Mouse (Mus musculus) G1E (cell line): Measurements from ENCODE around the gene Ltb4r1. TPM values are rescaled to one million over a fixed set of nuclear protein-coding genes. Genes with fewer than 3 reads are reported as not detected.

Source experiments
- ATAC-seq: 2 replicates; pipeline ENCODE4 v1.8.0; 2016; ENCODE audit warnings: mild to moderate bottlenecking; ENCODE audit not compliant: insufficient number of reproducible peaks, poor library complexity, low FRiP score, severe bottlenecking; ENCODE audit errors: extremely low read depth
- DNase-seq: peaks from one replicate; pipeline ENCODE4 v3.0.0; 2012; ENCODE audit warnings: low spot score
- H3K27me3 ChIP-seq: 2 replicates; pipeline ENCODE4 v1.6.1; 2012; ENCODE audit warnings: mild to moderate bottlenecking, low read length, inconsistent platforms; ENCODE audit not compliant: insufficient read depth
- H3K36me3 ChIP-seq: replicated peaks from 2 replicates; pipeline ENCODE3; 2012; ENCODE audit warnings: mild to moderate bottlenecking, inconsistent platforms
- H3K4me1 ChIP-seq: 2 replicates; pipeline ENCODE4 v1.6.1; 2012; ENCODE audit warnings: low read depth, low read length, inconsistent platforms, mixed read lengths; ENCODE audit not compliant: insufficient read depth
- H3K4me3 ChIP-seq: 2 replicates; pipeline ENCODE4 v1.5.1; 2012; ENCODE audit warnings: low read depth, mild to moderate bottlenecking, inconsistent platforms, low read length, moderate library complexity, mixed read lengths
- H3K9me3 ChIP-seq: replicated peaks from 2 replicates; pipeline ENCODE4 v1.6.1; 2012; ENCODE audit warnings: inconsistent platforms
- CTCF ChIP-seq: IDR thresholded peaks from 2 replicates; pipeline ENCODE4 v1.5.1; 2012; ENCODE audit warnings: low read depth, low read length, inconsistent platforms, mixed read lengths
- GATA1 ChIP-seq: IDR thresholded peaks from 2 replicates; pipeline ENCODE4 v1.6.1; 2012; ENCODE audit warnings: borderline replicate concordance, low read length, inconsistent platforms, mixed read lengths
- GATA2 ChIP-seq: IDR thresholded peaks from 2 replicates; pipeline ENCODE4 v1.6.1; 2012; ENCODE audit warnings: low read depth, low read length, inconsistent platforms, borderline replicate concordance
- POLR2AphosphoS5 ChIP-seq: IDR thresholded peaks from 2 replicates; pipeline ENCODE4 v1.6.1; 2012; ENCODE audit warnings: low read depth, low read length, inconsistent platforms; ENCODE audit not compliant: insufficient replicate concordance
- TAL1 ChIP-seq: conservative IDR thresholded peaks from 2 replicates; pipeline ENCODE4 v1.6.1; 2012; ENCODE audit warnings: low read depth, low read length, inconsistent platforms, mixed read lengths
- polyA plus RNA-seq: library from polyadenylated mRNA; stranded (reverse); fragments of >175 nt; gene quantifications from 2 replicates; pipeline ENCODE4 v1.2.3, GENCODE M21; 2012
- total RNA-seq, 2 experiments: library from RNA; stranded (forward) in 1 of 2; stranded (reverse) in 1 of 2; fragments of 200-1000 nt in 1 of 2; fragments of >200 nt in 1 of 2; fragmentation: Nextera tagmentation in 1 of 2; gene quantifications; 2 replicates each; pipeline ENCODE4 v1.2.3; 2014 to 2017

The Ltb4r1 gene
- total and polyA plus RNA-seq, 3 experiments, result 0.11 to 1.0 TPM; not detected in 1

GRCm38 (mm10) chr14:55788256-55789050 is 22.7 kb downstream of the Ltb4r1 start, which contains the start of gene Ripk3:
TSS of gene Ripk3 (minus strand) at chr14:55788865.
- TF ChIP-seq POLR2AphosphoS5 (no peak), GATA2 (no peak), CTCF (no peak), TAL1 (no peak), GATA1 (no peak)
- Histone ChIP-seq H3K4me1 (peaks cover 11% of the 10 kb centered on the region), H3K27me3 (peaks cover 68% of the 10 kb centered on the region), H3K4me3 (no peak within 1 kb of the TSS), H3K9me3 (no peaks in the 10 kb centered on the region), H3K36me3 (no peaks in the 10 kb centered on the region)
- ATAC-seq (no peak), DNase-seq (no peak)

DNA sequence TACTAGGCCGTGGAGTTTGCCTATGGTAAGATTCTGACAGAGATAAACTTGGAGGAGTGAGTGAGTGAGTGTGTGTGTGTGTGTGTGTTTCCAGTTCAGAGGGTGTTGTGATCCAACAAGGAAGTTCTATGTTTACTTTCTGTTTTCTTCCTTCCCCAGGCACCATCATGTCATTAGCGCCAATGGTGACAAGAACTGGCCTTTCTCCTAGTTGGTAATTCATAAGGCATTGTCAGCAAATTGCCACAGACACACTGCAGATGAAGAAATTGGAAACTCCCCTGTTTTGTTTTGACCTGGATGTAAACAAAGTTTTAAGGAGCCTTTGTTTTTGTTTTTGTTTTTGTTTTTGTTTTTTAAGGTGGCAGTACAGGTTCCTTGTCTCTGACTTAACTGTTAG is 27.7 kb downstream of the Ltb4r1 start:
- TF ChIP-seq POLR2AphosphoS5 (no peak), TAL1 (no peak), GATA1 (no peak), GATA2 (no peak), CTCF (no peak)
- DNase-seq (no peak), ATAC-seq (no peak)
- Histone ChIP-seq H3K4me3 (no peak overlapping the region), H3K36me3 (no peaks in the 10 kb centered on the region), H3K27me3 (peaks cover 21% of the 10 kb centered on the region), H3K4me1 (peaks cover 9% of the 10 kb centered on the region), H3K9me3 (no peaks in the 10 kb centered on the region)

DNA sequence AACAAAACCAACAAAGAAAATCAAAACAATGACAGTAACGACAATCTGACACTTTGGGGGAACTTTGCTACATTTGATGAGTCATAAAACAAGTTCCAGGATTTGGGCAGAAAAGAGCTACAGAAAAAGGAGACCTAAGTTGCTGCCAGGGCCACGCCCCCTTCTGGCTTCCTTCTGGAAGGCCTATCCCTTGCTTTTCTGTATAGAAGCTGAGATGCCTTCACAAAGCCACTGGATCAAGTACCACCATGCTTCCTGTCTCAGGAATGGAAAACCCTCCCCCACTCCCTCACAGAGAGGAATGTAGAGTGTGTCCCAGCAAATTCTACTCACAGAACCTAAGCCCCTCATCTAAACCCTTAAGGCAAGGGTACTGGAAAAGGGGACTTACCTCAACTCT is 28.2 kb downstream of the Ltb4r1 start:
- H3K36me3 ChIP-seq, result no peaks in the 10 kb centered on the region
- no peak for DNase-seq
- TF ChIP-seq POLR2AphosphoS5, result no peak
- TF ChIP-seq TAL1, result no peak
- no peak for TF ChIP-seq GATA1
- TF ChIP-seq CTCF, result no peak
- no peak for TF ChIP-seq GATA2
- peaks cover 16% of the 10 kb centered on the region for H3K27me3 ChIP-seq
- H3K4me3 ChIP-seq, result no peak overlapping the region
- no peaks in the 10 kb centered on the region for H3K9me3 ChIP-seq
- H3K4me1 ChIP-seq, result peaks cover 7% of the 10 kb centered on the region
- ATAC-seq, result no peak

DNA sequence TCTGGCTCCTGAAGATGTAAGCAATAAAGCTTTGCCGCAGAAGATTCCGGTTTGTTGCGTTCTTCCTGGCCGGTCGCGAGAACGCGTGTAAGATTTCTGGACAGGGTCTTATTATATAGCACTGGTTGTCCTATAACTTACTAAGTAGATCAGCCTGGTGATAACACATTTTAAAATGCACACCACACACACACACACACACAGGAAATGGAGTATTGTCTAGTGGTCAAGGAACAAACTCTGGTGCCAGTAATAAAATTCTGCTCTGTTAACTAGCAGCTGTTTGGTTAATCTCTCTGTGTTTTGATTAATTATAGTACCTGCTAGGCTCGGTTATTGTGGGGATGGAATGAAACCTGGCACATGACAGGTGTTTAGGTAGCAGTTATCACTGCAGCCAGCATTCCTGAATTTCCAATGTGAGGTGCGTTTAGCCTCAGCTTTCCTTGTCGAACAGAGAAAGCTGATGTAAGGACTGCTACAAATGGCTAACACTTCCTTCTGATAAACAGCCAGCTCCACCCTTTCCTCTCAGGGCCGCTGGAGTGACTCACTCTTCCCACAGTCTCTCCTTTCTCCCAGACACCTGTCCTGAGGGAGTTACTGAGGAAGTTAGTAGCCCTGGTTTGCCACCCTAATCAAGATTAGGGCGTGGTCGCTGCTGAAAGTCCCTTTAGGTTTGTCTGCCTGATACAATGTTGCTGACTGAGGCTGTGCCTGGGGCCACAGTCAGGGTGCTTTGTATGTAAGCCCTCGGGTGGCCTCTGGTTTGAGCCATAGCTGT is 29.8 kb downstream of the Ltb4r1 start:
- peaks cover 9% of the 10 kb centered on the region; the same call in 1 of the 2 replicates for H3K27me3 ChIP-seq
- H3K4me1 ChIP-seq, result peaks cover 7% of the 10 kb centered on the region
- H3K36me3 ChIP-seq, result no peaks in the 10 kb centered on the region
- no peak for DNase-seq
- H3K9me3 ChIP-seq, result no peaks in the 10 kb centered on the region
- H3K4me3 ChIP-seq, result no peak overlapping the region
- no peak for ATAC-seq
- TF ChIP-seq CTCF (no peak), GATA2 (no peak)

GRCm38 (mm10) chr14:55814885-55815284 is 49.1 kb downstream of the Ltb4r1 start:
- Histone ChIP-seq H3K27me3 (peaks cover 38% of the 10 kb centered on the region), H3K36me3 (no peaks in the 10 kb centered on the region), H3K4me3 (no peak overlapping the region), H3K9me3 (no peaks in the 10 kb centered on the region), H3K4me1 (no peaks in the 10 kb centered on the region)
- TF ChIP-seq TAL1 (no peak), GATA1 (no peak), GATA2 (no peak), POLR2AphosphoS5 (no peak), CTCF (no peak)
- ATAC-seq, result no peak
- DNase-seq, result no peak

DNA sequence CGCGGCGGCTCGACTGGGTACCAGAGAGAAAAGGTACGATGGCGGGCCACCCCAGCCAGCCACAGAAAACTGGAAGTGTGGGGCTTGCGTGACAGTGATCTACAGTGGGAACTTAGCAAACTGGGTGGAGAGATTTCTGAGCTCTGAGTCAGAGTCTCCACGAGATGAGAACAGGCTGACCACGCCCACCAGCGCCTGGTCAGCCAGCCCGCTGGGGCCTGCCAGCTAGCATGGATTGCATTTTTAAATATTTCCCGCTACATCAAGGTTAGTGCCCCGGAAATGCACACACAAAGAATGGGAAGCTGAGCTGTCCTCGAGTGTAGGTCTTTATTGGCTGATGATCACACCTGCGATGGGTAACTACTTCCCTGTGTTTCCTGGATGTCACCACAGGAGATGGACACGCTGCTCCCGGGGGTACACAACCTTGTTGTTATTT is 49.6 kb downstream of the Ltb4r1 start:
- H3K4me3 ChIP-seq, result no peak overlapping the region
- no peak for ATAC-seq

More for the DNA sequence above, 49.6 kb downstream of the Ltb4r1 start:
- no peak for DNase-seq
- no peak for TF ChIP-seq GATA1
- TF ChIP-seq TAL1, result no peak
- TF ChIP-seq GATA2, result no peak
- H3K4me1 ChIP-seq, result no peaks in the 10 kb centered on the region
- peaks cover 42% of the 10 kb centered on the region for H3K27me3 ChIP-seq
- no peaks in the 10 kb centered on the region for H3K9me3 ChIP-seq
- no peaks in the 10 kb centered on the region for H3K36me3 ChIP-seq

Other genes with a start within 250 kb of the Ltb4r1 start
Only the 20 nearest of the 34 such genes appear.
- 24.1 and 49.6 TPM in 2 replicates for gene Ipo4, start 130.0 kb upstream of the Ltb4r1 start, total RNA-seq (2014; fragmentation: Nextera tagmentation)
- gene Ipo4, start 130.0 kb upstream of the Ltb4r1 start, total RNA-seq (2017), result 18.1 and 24.9 TPM in 2 replicates
- 32.7 and 75.8 TPM in 2 replicates for gene Ipo4, start 130.0 kb upstream of the Ltb4r1 start, polyA plus RNA-seq
- 7.2 and 10.9 TPM in 2 replicates for gene Gm49378, start 128.1 kb upstream of the Ltb4r1 start, total RNA-seq (2014; fragmentation: Nextera tagmentation)
- 2.9 and 4.6 TPM in 2 replicates for gene Gm49378, start 128.1 kb upstream of the Ltb4r1 start, total RNA-seq (2017)
- 2.4 TPM in 1 of 2 replicates, not detected in the other for gene Gm49378, start 128.1 kb upstream of the Ltb4r1 start, polyA plus RNA-seq
- gene Tm9sf1, start 122.2 kb upstream of the Ltb4r1 start, total RNA-seq (2014; fragmentation: Nextera tagmentation), result 35.1 and 40.6 TPM in 2 replicates
- 54.0 and 57.7 TPM in 2 replicates for gene Tm9sf1, start 122.2 kb upstream of the Ltb4r1 start, total RNA-seq (2017)
- gene Tm9sf1, start 122.2 kb upstream of the Ltb4r1 start, polyA plus RNA-seq, result 14.6 and 14.8 TPM in 2 replicates
- gene Tssk4, start 115.8 kb upstream of the Ltb4r1 start, total RNA-seq (2014; fragmentation: Nextera tagmentation), result 4.0 and 4.2 TPM in 2 replicates
- gene Tssk4, start 115.8 kb upstream of the Ltb4r1 start, total RNA-seq (2017), result 1.9 and 2.3 TPM in 2 replicates
- gene Tssk4, start 115.8 kb upstream of the Ltb4r1 start, polyA plus RNA-seq, result 0.17 and 0.26 TPM in 2 replicates
- gene Mdp1, start 105.5 kb upstream of the Ltb4r1 start, total RNA-seq (2014; fragmentation: Nextera tagmentation), result 18.4 and 28.0 TPM in 2 replicates
- 45.8 and 46.5 TPM in 2 replicates for gene Mdp1, start 105.5 kb upstream of the Ltb4r1 start, total RNA-seq (2017)
- gene Mdp1, start 105.5 kb upstream of the Ltb4r1 start, polyA plus RNA-seq, result 9.4 and 12.2 TPM in 2 replicates
- gene Gmpr2, start 94.0 kb upstream of the Ltb4r1 start, total RNA-seq (2014; fragmentation: Nextera tagmentation), result 27.7 and 30.8 TPM in 2 replicates
- 40.5 and 42.7 TPM in 2 replicates for gene Gmpr2, start 94.0 kb upstream of the Ltb4r1 start, total RNA-seq (2017)
- 20.0 and 24.7 TPM in 2 replicates for gene Gmpr2, start 94.0 kb upstream of the Ltb4r1 start, polyA plus RNA-seq
- 234 and 266 TPM in 2 replicates for gene Nedd8, start 93.8 kb upstream of the Ltb4r1 start, total RNA-seq (2014; fragmentation: Nextera tagmentation)
- 488 and 566 TPM in 2 replicates for gene Nedd8, start 93.8 kb upstream of the Ltb4r1 start, total RNA-seq (2017)
- gene Nedd8, start 93.8 kb upstream of the Ltb4r1 start, polyA plus RNA-seq, result 112 and 128 TPM in 2 replicates
- gene Tinf2, start 84.1 kb upstream of the Ltb4r1 start, total RNA-seq (2014; fragmentation: Nextera tagmentation), result 51.4 and 55.1 TPM in 2 replicates
- 42.4 and 42.7 TPM in 2 replicates for gene Tinf2, start 84.1 kb upstream of the Ltb4r1 start, total RNA-seq (2017)
- 41.7 and 44.2 TPM in 2 replicates for gene Tinf2, start 84.1 kb upstream of the Ltb4r1 start, polyA plus RNA-seq
- gene Tgm1, start 52.0 kb upstream of the Ltb4r1 start, total RNA-seq (2014; fragmentation: Nextera tagmentation), result 10.5 and 11.5 TPM in 2 replicates
- gene Tgm1, start 52.0 kb upstream of the Ltb4r1 start, total RNA-seq (2017), result 11.7 and 13.1 TPM in 2 replicates
- gene Tgm1, start 52.0 kb upstream of the Ltb4r1 start, polyA plus RNA-seq, result 26.6 and 31.1 TPM in 2 replicates
- gene Rabggta, start 43.7 kb upstream of the Ltb4r1 start, total RNA-seq (2014; fragmentation: Nextera tagmentation), result 11.9 and 12.4 TPM in 2 replicates
- gene Rabggta, start 43.7 kb upstream of the Ltb4r1 start, total RNA-seq (2017), result 15.2 and 17.3 TPM in 2 replicates
- gene Rabggta, start 43.7 kb upstream of the Ltb4r1 start, polyA plus RNA-seq, result 19.3 and 27.6 TPM in 2 replicates
- 67.7 and 86.7 TPM in 2 replicates for gene Dhrs1, start 20.3 kb upstream of the Ltb4r1 start, total RNA-seq (2014; fragmentation: Nextera tagmentation)
- 39.3 and 57.2 TPM in 2 replicates for gene Dhrs1, start 20.3 kb upstream of the Ltb4r1 start, total RNA-seq (2017)
- gene Dhrs1, start 20.3 kb upstream of the Ltb4r1 start, polyA plus RNA-seq, result 4.2 and 6.5 TPM in 2 replicates
- 23.0 and 32.6 TPM in 2 replicates for gene Nop9, start 20.3 kb upstream of the Ltb4r1 start, total RNA-seq (2014; fragmentation: Nextera tagmentation)
- 22.3 and 23.5 TPM in 2 replicates for gene Nop9, start 20.3 kb upstream of the Ltb4r1 start, total RNA-seq (2017)
- gene Nop9, start 20.3 kb upstream of the Ltb4r1 start, polyA plus RNA-seq, result 45.5 and 56.5 TPM in 2 replicates
- gene Cideb, start 7.5 kb upstream of the Ltb4r1 start, total RNA-seq (2014; fragmentation: Nextera tagmentation), result not detected in 2 replicates
- 0.38 TPM in 1 of 2 replicates, not detected in the other for gene Cideb, start 7.5 kb upstream of the Ltb4r1 start, total RNA-seq (2017)
- not detected in 2 replicates for gene Cideb, start 7.5 kb upstream of the Ltb4r1 start, polyA plus RNA-seq
- 0.44 TPM in 1 of 2 replicates, not detected in the other for gene Ltb4r2, start 4.5 kb upstream of the Ltb4r1 start, total RNA-seq (2014; fragmentation: Nextera tagmentation)
- 0.11 and 0.12 TPM in 2 replicates for gene Ltb4r2, start 4.5 kb upstream of the Ltb4r1 start, total RNA-seq (2017)
- 0.12 TPM in 1 of 2 replicates, not detected in the other for gene Ltb4r2, start 4.5 kb upstream of the Ltb4r1 start, polyA plus RNA-seq
- not detected in 2 replicates for gene Adcy4, start 18.1 kb downstream of the Ltb4r1 start, total RNA-seq (2014; fragmentation: Nextera tagmentation)
- gene Adcy4, start 18.1 kb downstream of the Ltb4r1 start, total RNA-seq (2017), result 0.16 TPM in 1 of 2 replicates, not detected in the other
- gene Adcy4, start 18.1 kb downstream of the Ltb4r1 start, polyA plus RNA-seq, result 0.03 and 0.05 TPM in 2 replicates
- 0.53 TPM in 1 of 2 replicates, not detected in the other for gene Ripk3, start 22.9 kb downstream of the Ltb4r1 start, total RNA-seq (2014; fragmentation: Nextera tagmentation)
- 0.23 and 0.27 TPM in 2 replicates for gene Ripk3, start 22.9 kb downstream of the Ltb4r1 start, total RNA-seq (2017)
- gene Ripk3, start 22.9 kb downstream of the Ltb4r1 start, polyA plus RNA-seq, result 0.29 and 0.51 TPM in 2 replicates
- gene Nfatc4, start 57.2 kb downstream of the Ltb4r1 start, total RNA-seq (2014; fragmentation: Nextera tagmentation), result not detected in 2 replicates
- 0.12 and 0.71 TPM in 2 replicates for gene Nfatc4, start 57.2 kb downstream of the Ltb4r1 start, total RNA-seq (2017)
- gene Nfatc4, start 57.2 kb downstream of the Ltb4r1 start, polyA plus RNA-seq, result 0.04 TPM in 1 of 2 replicates, not detected in the other
- gene Nynrin, start 88.0 kb downstream of the Ltb4r1 start, total RNA-seq (2014; fragmentation: Nextera tagmentation), result 4.5 and 5.6 TPM in 2 replicates
- gene Nynrin, start 88.0 kb downstream of the Ltb4r1 start, total RNA-seq (2017), result 3.0 TPM in 2 replicates
- 3.7 and 4.2 TPM in 2 replicates for gene Nynrin, start 88.0 kb downstream of the Ltb4r1 start, polyA plus RNA-seq
- 0.53 TPM in 1 of 2 replicates, not detected in the other for gene Cbln3, start 118.4 kb downstream of the Ltb4r1 start, total RNA-seq (2014; fragmentation: Nextera tagmentation)
- 0.58 and 0.66 TPM in 2 replicates for gene Cbln3, start 118.4 kb downstream of the Ltb4r1 start, total RNA-seq (2017)
- 0.20 and 0.35 TPM in 2 replicates for gene Cbln3, start 118.4 kb downstream of the Ltb4r1 start, polyA plus RNA-seq
- 25.6 and 29.4 TPM in 2 replicates for gene Khnyn, start 119.0 kb downstream of the Ltb4r1 start, total RNA-seq (2014; fragmentation: Nextera tagmentation)
- gene Khnyn, start 119.0 kb downstream of the Ltb4r1 start, total RNA-seq (2017), result 75.1 and 81.7 TPM in 2 replicates
- 12.6 and 15.5 TPM in 2 replicates for gene Khnyn, start 119.0 kb downstream of the Ltb4r1 start, polyA plus RNA-seq